Mouse (Mus musculus): ENCODE measurements around the gene Yae1d1.

- TF ChIP-seq CTCF (IDR thresholded peaks at IDR 0.05) (no peak), EP300 (IDR thresholded peaks at IDR 0.05) (no peak)
Observed at GRCm38 (mm10) chr13:17942338-17942737, 50.8 kb downstream of the Yae1d1 start.

All from lung, postnatal 0 days (tissue).